Mouse (Mus musculus) brain, embryonic 14.5 days (tissue): ENCODE data around the gene Serpine1.

ENCODE experiments used
- CTCF ChIP-seq: fragments of 200-500 bp; IDR thresholded peaks from 2 replicates; pipeline ENCODE4 v1.5.1; 2012; ENCODE audit warnings: inconsistent platforms, mild to moderate bottlenecking, moderate library complexity, borderline replicate concordance; ENCODE audit not compliant: insufficient read depth, insufficient read length; ENCODE audit errors: extremely low read depth
- POLR2A ChIP-seq: fragments of 200-500 bp; IDR thresholded peaks from 2 replicates; pipeline ENCODE4 v1.6.1; 2012; ENCODE audit warnings: mild to moderate bottlenecking, inconsistent platforms, borderline replicate concordance; ENCODE audit not compliant: poor library complexity, insufficient read depth, insufficient read length, severe bottlenecking; ENCODE audit errors: extremely low read depth

GRCm38 (mm10) chr5:137065454-137065853 is 6.6 kb downstream of the Serpine1 start:
- TF ChIP-seq CTCF (no peak), POLR2A (no peak)
